Mouse (Mus musculus) testis, adult 2 months (tissue): ENCODE measurements at regions not wholly inside any gene's neighbourhood (a gene's known extent, or its start where the extent isn't known, plus 50 kb on each side); places are given as distances from the start of the nearest gene placed in this dataset.

Experiments
- CTCF ChIP-seq: fragments of 200-500 bp; IDR thresholded peaks from 2 replicates; pipeline ENCODE4 v1.5.1; 2012; ENCODE audit warnings: low read depth, mild to moderate bottlenecking, inconsistent platforms, low read length, moderate library complexity; ENCODE audit not compliant: control insufficient read depth, insufficient read depth, insufficient replicate concordance
- POLR2A ChIP-seq: fragments of 200-500 bp; IDR thresholded peaks from 2 replicates; pipeline ENCODE4 v1.6.1; 2012; ENCODE audit warnings: low read depth, mild to moderate bottlenecking, inconsistent platforms, low read length, moderate library complexity; ENCODE audit not compliant: control insufficient read depth

GRCm38 (mm10) chr4:47947869-47948573 is 96.9 kb upstream of the Nr4a3 start:
- TF ChIP-seq POLR2A, result no peak
- TF ChIP-seq CTCF, result no peak
